Mouse (Mus musculus): ENCODE measurements around the gene Hist1h3d. TPM values are rescaled to one million over a fixed set of nuclear protein-coding genes. Genes with fewer than 3 reads are reported as not detected.

The Hist1h3d gene
- polyA plus RNA-seq, 1 experiment = 161 TPM

DNA sequence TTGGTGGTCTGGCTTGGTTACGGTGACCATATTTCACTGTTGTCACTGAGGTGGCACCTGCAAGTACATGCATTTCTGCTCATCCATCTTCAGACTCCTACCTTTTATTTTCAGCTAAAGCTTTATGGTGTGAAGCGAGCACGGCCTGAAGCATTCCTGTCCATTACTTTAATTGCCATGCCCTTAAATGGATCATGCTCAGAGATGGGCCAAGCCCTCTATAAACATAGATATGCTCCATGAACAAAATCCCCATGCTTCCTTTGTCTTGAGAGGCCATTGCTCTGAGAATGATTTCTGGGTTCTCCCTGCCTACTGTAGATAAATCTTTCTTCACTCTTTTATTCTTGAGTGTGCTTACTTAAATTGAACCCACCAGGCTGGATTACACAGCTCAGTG lies 28.9 kb downstream of the Hist1h3d start:
- WGBS = 97% methylated on average over 3 of the region's 3 CpGs
- no peak for DNase-seq
- no peak for TF ChIP-seq CTCF (IDR thresholded peaks at IDR 0.05; ENCODE audit: borderline replicate concordance, control insufficient read depth, extremely low read depth, insufficient read depth, low read length, poor library complexity)

GRCm38 (mm10) chr13:23605052-23605451 lies 29.5 kb downstream of the Hist1h3d start:
- H3K4me1 ChIP-seq (replicated peaks; ENCODE audit: control insufficient read depth, insufficient read depth, low read length) = no peaks in the 10 kb centered on the region
- no peaks in the 10 kb centered on the region for H3K36me3 ChIP-seq (ENCODE audit: control insufficient read depth, insufficient read depth, low read length)
- WGBS = 92% methylated on average over 3 of the region's 3 CpGs
- TF ChIP-seq CTCF (IDR thresholded peaks at IDR 0.05; ENCODE audit: borderline replicate concordance, control insufficient read depth, extremely low read depth, insufficient read depth, low read length, poor library complexity) (no peak), POLR2A (IDR thresholded peaks at IDR 0.05; ENCODE audit: control insufficient read depth, extremely low read depth, insufficient read depth, low read length, poor library complexity) (no peak)
- no peak for DNase-seq
- no peak overlapping the region for H3K4me3 ChIP-seq (ENCODE audit: control insufficient read depth, insufficient read depth, low read length)
- no peaks in the 10 kb centered on the region for H3K27me3 ChIP-seq (ENCODE audit: control insufficient read depth, insufficient read depth, low read length)
- no peak overlapping the region for H3K27ac ChIP-seq (ENCODE audit: control insufficient read depth, insufficient read depth, low read length)

More for the DNA sequence above, 28.9 kb downstream of the Hist1h3d start:
- Histone ChIP-seq H3K4me1 (replicated peaks; ENCODE audit: control insufficient read depth, insufficient read depth, low read length) (no peaks in the 10 kb centered on the region), H3K27ac (ENCODE audit: control insufficient read depth, insufficient read depth, low read length) (no peak overlapping the region), H3K4me3 (ENCODE audit: control insufficient read depth, insufficient read depth, low read length) (no peak overlapping the region), H3K36me3 (ENCODE audit: control insufficient read depth, insufficient read depth, low read length) (no peaks in the 10 kb centered on the region), H3K27me3 (ENCODE audit: control insufficient read depth, insufficient read depth, low read length) (no peaks in the 10 kb centered on the region)

GRCm38 (mm10) chr13:23609209-23609608 lies 33.6 kb downstream of the Hist1h3d start:
- Histone ChIP-seq H3K27me3 (ENCODE audit: control insufficient read depth, insufficient read depth, low read length) (no peaks in the 10 kb centered on the region), H3K4me3 (ENCODE audit: control insufficient read depth, insufficient read depth, low read length) (no peak overlapping the region), H3K36me3 (ENCODE audit: control insufficient read depth, insufficient read depth, low read length) (no peaks in the 10 kb centered on the region), H3K27ac (ENCODE audit: control insufficient read depth, insufficient read depth, low read length) (no peak overlapping the region), H3K4me1 (replicated peaks; ENCODE audit: control insufficient read depth, insufficient read depth, low read length) (no peaks in the 10 kb centered on the region)
- TF ChIP-seq POLR2A (IDR thresholded peaks at IDR 0.05; ENCODE audit: control insufficient read depth, extremely low read depth, insufficient read depth, low read length, poor library complexity) = no peak
- no peak for TF ChIP-seq CTCF (IDR thresholded peaks at IDR 0.05; ENCODE audit: borderline replicate concordance, control insufficient read depth, extremely low read depth, insufficient read depth, low read length, poor library complexity)
- no peak for DNase-seq
- WGBS = 89% methylated on average over 4 of the region's 4 CpGs

- Histone ChIP-seq H3K4me3 (ENCODE audit: control insufficient read depth, insufficient read depth, low read length) (no peak overlapping the region), H3K27ac (ENCODE audit: control insufficient read depth, insufficient read depth, low read length) (no peak overlapping the region), H3K36me3 (ENCODE audit: control insufficient read depth, insufficient read depth, low read length) (no peaks in the 10 kb centered on the region), H3K4me1 (replicated peaks; ENCODE audit: control insufficient read depth, insufficient read depth, low read length) (no peaks in the 10 kb centered on the region), H3K27me3 (ENCODE audit: control insufficient read depth, insufficient read depth, low read length) (no peaks in the 10 kb centered on the region)
- TF ChIP-seq POLR2A (IDR thresholded peaks at IDR 0.05; ENCODE audit: control insufficient read depth, extremely low read depth, insufficient read depth, low read length, poor library complexity) (no peak), CTCF (IDR thresholded peaks at IDR 0.05; ENCODE audit: borderline replicate concordance, control insufficient read depth, extremely low read depth, insufficient read depth, low read length, poor library complexity) (no peak)
- no peak for DNase-seq
Observed at GRCm38 (mm10) chr13:23609844-23610243, 34.3 kb downstream of the Hist1h3d start.

GRCm38 (mm10) chr13:23610393-23610792 lies 34.8 kb downstream of the Hist1h3d start:
- DNase-seq = no peak
- Histone ChIP-seq H3K4me3 (ENCODE audit: control insufficient read depth, insufficient read depth, low read length) (no peak overlapping the region), H3K36me3 (ENCODE audit: control insufficient read depth, insufficient read depth, low read length) (no peaks in the 10 kb centered on the region), H3K4me1 (replicated peaks; ENCODE audit: control insufficient read depth, insufficient read depth, low read length) (no peaks in the 10 kb centered on the region), H3K27ac (ENCODE audit: control insufficient read depth, insufficient read depth, low read length) (no peak overlapping the region), H3K27me3 (ENCODE audit: control insufficient read depth, insufficient read depth, low read length) (no peaks in the 10 kb centered on the region)
- WGBS = 89% methylated on average over 2 of the region's 2 CpGs
- no peak for TF ChIP-seq POLR2A (IDR thresholded peaks at IDR 0.05; ENCODE audit: control insufficient read depth, extremely low read depth, insufficient read depth, low read length, poor library complexity)
- TF ChIP-seq CTCF (IDR thresholded peaks at IDR 0.05; ENCODE audit: borderline replicate concordance, control insufficient read depth, extremely low read depth, insufficient read depth, low read length, poor library complexity) = no peak

- WGBS = 95% methylated on average over 3 of the region's 3 CpGs
- no peak for DNase-seq
- TF ChIP-seq POLR2A (IDR thresholded peaks at IDR 0.05; ENCODE audit: control insufficient read depth, extremely low read depth, insufficient read depth, low read length, poor library complexity) (no peak), CTCF (IDR thresholded peaks at IDR 0.05; ENCODE audit: borderline replicate concordance, control insufficient read depth, extremely low read depth, insufficient read depth, low read length, poor library complexity) (no peak)
- Histone ChIP-seq H3K4me1 (replicated peaks; ENCODE audit: control insufficient read depth, insufficient read depth, low read length) (no peaks in the 10 kb centered on the region), H3K4me3 (ENCODE audit: control insufficient read depth, insufficient read depth, low read length) (no peak overlapping the region), H3K27me3 (ENCODE audit: control insufficient read depth, insufficient read depth, low read length) (no peaks in the 10 kb centered on the region), H3K27ac (ENCODE audit: control insufficient read depth, insufficient read depth, low read length) (no peak overlapping the region), H3K36me3 (ENCODE audit: control insufficient read depth, insufficient read depth, low read length) (no peaks in the 10 kb centered on the region)
Observed at GRCm38 (mm10) chr13:23611638-23612037, 36.1 kb downstream of the Hist1h3d start.

DNA sequence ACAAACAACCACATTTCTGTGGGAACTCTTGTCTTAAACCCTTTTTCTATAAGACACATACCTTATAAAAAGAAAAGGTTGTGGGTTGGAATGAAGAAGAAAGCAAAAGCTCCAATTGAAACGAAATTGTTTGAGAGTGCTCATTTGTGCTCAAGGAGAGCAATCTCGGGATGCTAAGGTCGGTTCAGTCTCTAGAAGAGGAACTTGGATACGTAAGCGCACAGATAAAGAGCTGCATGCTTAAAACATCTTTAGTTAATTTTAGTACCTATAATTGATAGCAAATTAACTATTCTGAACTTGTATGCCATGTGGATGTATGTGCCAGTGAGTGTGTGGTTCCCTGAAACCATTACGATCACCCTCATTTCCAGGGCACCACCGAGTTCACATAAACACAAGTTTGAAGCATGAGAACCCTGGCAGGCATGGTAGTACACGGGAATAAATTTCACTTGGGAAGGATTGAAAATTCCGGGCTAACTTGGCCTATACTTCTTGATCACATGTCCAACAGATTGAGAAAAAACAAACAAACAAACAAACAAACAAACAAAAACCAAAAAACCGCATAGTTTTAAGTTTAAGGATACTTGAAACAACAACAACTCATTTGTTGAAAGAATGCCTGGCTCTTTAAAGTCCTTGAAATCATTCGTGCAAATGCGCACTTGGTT lies 44.6 kb downstream of the Hist1h3d start:
- H3K4me3 ChIP-seq (ENCODE audit: control insufficient read depth, insufficient read depth, low read length) = peak overlapping the region; percentile 58
- no peaks in the 10 kb centered on the region for H3K27me3 ChIP-seq (ENCODE audit: control insufficient read depth, insufficient read depth, low read length)
- WGBS = 21% methylated on average over 12 of the region's 12 CpGs
- TF ChIP-seq POLR2A (IDR thresholded peaks at IDR 0.05; ENCODE audit: control insufficient read depth, extremely low read depth, insufficient read depth, low read length, poor library complexity) = no peak
- TF ChIP-seq CTCF (IDR thresholded peaks at IDR 0.05; ENCODE audit: borderline replicate concordance, control insufficient read depth, extremely low read depth, insufficient read depth, low read length, poor library complexity) = no peak
- H3K36me3 ChIP-seq (ENCODE audit: control insufficient read depth, insufficient read depth, low read length) = no peaks in the 10 kb centered on the region
- peak overlapping the region; percentile 96 for H3K27ac ChIP-seq (ENCODE audit: control insufficient read depth, insufficient read depth, low read length)
- peaks cover 2% of the 10 kb centered on the region; the same call in 1 of the 2 replicates for H3K4me1 ChIP-seq (replicated peaks; ENCODE audit: control insufficient read depth, insufficient read depth, low read length)
- no peak for DNase-seq
